Mouse (Mus musculus) kidney, postnatal 0 days (tissue): ENCODE data around the gene Dpyd. TPM values are rescaled to one million over a fixed set of nuclear protein-coding genes. Genes with fewer than 3 reads are reported as not detected.

ENCODE experiments used
- ATAC-seq: fragments of 200-750 bp; cut with Nextera tagmentation; replicated peaks from 2 replicates; pipeline ENCODE4 v1.8.0; 2017; ENCODE audit warnings: low read depth, moderate number of reproducible peaks, moderate TSS enrichment, moderate library complexity; ENCODE audit not compliant: low FRiP score
- DNase-seq: peaks from one replicate; pipeline ENCODE4 v3.0.0-alpha.2; 2016; ENCODE audit warnings: low spot score
- H3K27ac ChIP-seq: fragments of 300-500 bp; sonication (generic); 2 replicates; pipeline ENCODE4 v1.5.1; 2014; ENCODE audit warnings: mild to moderate bottlenecking
- H3K27me3 ChIP-seq: fragments of 300-500 bp; sonication (generic); 2 replicates; pipeline ENCODE4 v1.6.1; 2014; ENCODE audit warnings: low read length, mixed read lengths; ENCODE audit not compliant: insufficient read depth
- H3K36me3 ChIP-seq: fragments of 300-500 bp; sonication (generic); 2 replicates; pipeline ENCODE4 v1.6.1; 2014; ENCODE audit warnings: low read length, mixed read lengths; ENCODE audit not compliant: insufficient read depth
- H3K4me1 ChIP-seq: fragments of 300-500 bp; sonication (generic); replicated peaks from 2 replicates; pipeline ENCODE4 v1.6.1; 2014; ENCODE audit warnings: antibody characterized with exemption, low read length, mixed read lengths; ENCODE audit not compliant: insufficient read depth
- H3K4me2 ChIP-seq: fragments of 300-500 bp; sonication (generic); 2 replicates; pipeline ENCODE4 v1.6.1; 2014; ENCODE audit warnings: mild to moderate bottlenecking, low read length, moderate library complexity, mixed read lengths
- H3K4me3 ChIP-seq: fragments of 300-500 bp; sonication (generic); replicated peaks from 2 replicates; pipeline ENCODE4 v1.5.1; 2014; ENCODE audit warnings: low read depth, low read length
- H3K9ac ChIP-seq: fragments of 300-500 bp; sonication (generic); 2 replicates; pipeline ENCODE4 v1.6.1; 2014; ENCODE audit warnings: low read depth, low read length
- H3K9me3 ChIP-seq: fragments of 300-500 bp; sonication (generic); replicated peaks from 2 replicates; pipeline ENCODE4 v1.6.1; 2016; ENCODE audit warnings: low read length, inconsistent platforms, mixed read lengths
- CTCF ChIP-seq: IDR thresholded peaks from 2 replicates; pipeline ENCODE4 v1.5.1; 2016; ENCODE audit warnings: antibody characterized with exemption, low read depth, mild to moderate bottlenecking, moderate library complexity
- WGBS: fragments of 180-500 bp; shearing (Covaris S2); extraction: QIAGEN DNeasy Blood & Tissue Kit; methylation state at CpG from one replicate; pipeline ENCODE4 v1.1.7; 2014; 5-methylcytosine and 5-hydroxymethylcytosine counted together
- polyA plus RNA-seq: library from polyadenylated mRNA; unstranded; fragments of >200 nt; fragmentation: Nextera tagmentation; extraction: Ambion mirVana; gene quantifications from 2 replicates; pipeline ENCODE4 v1.2.1, GENCODE M21; 2015

The Dpyd gene
- polyA plus RNA-seq, 1 experiment from 2014 or later, result 3.9 TPM

- H3K9me3 ChIP-seq, result no peaks in the 10 kb centered on the region
- DNase-seq (no peak), ATAC-seq (no peak)
- H3K27me3 ChIP-seq, result no peaks in the 10 kb centered on the region
- H3K27ac ChIP-seq, result no peak overlapping the region
- no peaks in the 10 kb centered on the region for H3K4me1 ChIP-seq
- no peak overlapping the region for H3K9ac ChIP-seq
- 0 out of 2 replicates have a peak overlapping the region, but pooled peaks have one; percentile 32 for H3K4me2 ChIP-seq
- no peak for TF ChIP-seq CTCF
- H3K4me3 ChIP-seq, result no peak overlapping the region
- 70% methylated on average over 26 of the region's 26 CpGs for WGBS
- H3K36me3 ChIP-seq, result no peaks in the 10 kb centered on the region
Observed at GRCm38 (mm10) chr3:119387332-119388105, 825.6 kb downstream of the Dpyd start.

GRCm38 (mm10) chr3:119397205-119397604 is 835.3 kb downstream of the Dpyd start:
- ATAC-seq (no peak), DNase-seq (no peak)
- Histone ChIP-seq H3K27ac (no peak overlapping the region), H3K4me2 (no peak overlapping the region), H3K4me1 (no peaks in the 10 kb centered on the region), H3K9me3 (no peaks in the 10 kb centered on the region), H3K4me3 (no peak overlapping the region), H3K9ac (no peak overlapping the region), H3K36me3 (no peaks in the 10 kb centered on the region), H3K27me3 (no peaks in the 10 kb centered on the region)
- 76% methylated on average over 5 of the region's 5 CpGs for whole genome bisulfite sequencing
- TF ChIP-seq CTCF, result no peak

- WGBS, result 37% methylated on average over 7 of the region's 7 CpGs
- TF ChIP-seq CTCF, result no peak
- no peaks in the 10 kb centered on the region for H3K27me3 ChIP-seq
- no peaks in the 10 kb centered on the region for H3K36me3 ChIP-seq
- peak; percentile 71; the same call in 1 of the 2 replicates for ATAC-seq
- no peaks in the 10 kb centered on the region for H3K4me1 ChIP-seq
- H3K9ac ChIP-seq, result no peak overlapping the region
- no peaks in the 10 kb centered on the region for H3K9me3 ChIP-seq
- H3K4me3 ChIP-seq, result no peak overlapping the region
- H3K27ac ChIP-seq, result no peak overlapping the region
- peak; percentile 67 for DNase-seq
- no peak overlapping the region for H3K4me2 ChIP-seq
Observed at GRCm38 (mm10) chr3:119402836-119403728, 841.2 kb downstream of the Dpyd start.

- H3K27ac ChIP-seq, result no peak overlapping the region
- H3K4me2 ChIP-seq, result no peak overlapping the region
- no peaks in the 10 kb centered on the region for H3K36me3 ChIP-seq
- no peak overlapping the region for H3K4me3 ChIP-seq
- no peak for DNase-seq
- WGBS, result 73% methylated on average over 9 of the region's 9 CpGs
- no peak overlapping the region for H3K9ac ChIP-seq
- H3K27me3 ChIP-seq, result no peaks in the 10 kb centered on the region
- ATAC-seq, result no peak
- no peaks in the 10 kb centered on the region for H3K4me1 ChIP-seq
- TF ChIP-seq CTCF, result no peak
- no peaks in the 10 kb centered on the region for H3K9me3 ChIP-seq
Observed at GRCm38 (mm10) chr3:119419087-119419709, 857.3 kb downstream of the Dpyd start.

GRCm38 (mm10) chr3:119419745-119420144 is 857.8 kb downstream of the Dpyd start:
- no peak overlapping the region for H3K27ac ChIP-seq
- no peak overlapping the region for H3K4me3 ChIP-seq
- DNase-seq (no peak), ATAC-seq (no peak)
- H3K36me3 ChIP-seq, result no peaks in the 10 kb centered on the region
- H3K27me3 ChIP-seq, result no peaks in the 10 kb centered on the region
- no peak overlapping the region for H3K9ac ChIP-seq
- 68% methylated on average over 2 of the region's 2 CpGs for WGBS
- no peak for TF ChIP-seq CTCF
- H3K9me3 ChIP-seq, result no peaks in the 10 kb centered on the region
- H3K4me2 ChIP-seq, result no peak overlapping the region
- H3K4me1 ChIP-seq, result no peaks in the 10 kb centered on the region

GRCm38 (mm10) chr3:119431339-119431738 is 869.4 kb downstream of the Dpyd start:
- DNase-seq (no peak), ATAC-seq (no peak)
- H3K9ac ChIP-seq, result no peak overlapping the region
- 70% methylated on average over 8 of the region's 8 CpGs for WGBS
- H3K4me2 ChIP-seq, result no peak overlapping the region
- no peaks in the 10 kb centered on the region for H3K36me3 ChIP-seq
- no peak for TF ChIP-seq CTCF
- no peaks in the 10 kb centered on the region for H3K9me3 ChIP-seq
- no peaks in the 10 kb centered on the region for H3K4me1 ChIP-seq
- H3K27me3 ChIP-seq, result no peaks in the 10 kb centered on the region
- no peak overlapping the region for H3K4me3 ChIP-seq
- H3K27ac ChIP-seq, result no peak overlapping the region
